Mouse (Mus musculus) liver, embryonic 15.5 days (tissue): ENCODE data around the gene Slc38a8. TPM values are rescaled to one million over a fixed set of nuclear protein-coding genes. Genes with fewer than 3 reads are reported as not detected.

ENCODE experiments used
- ATAC-seq: fragments of 200-750 bp; cut with Nextera tagmentation; 2 replicates; pipeline ENCODE4 v1.8.0; 2017; ENCODE audit warnings: moderate number of reproducible peaks, mild to moderate bottlenecking, moderate library complexity; ENCODE audit not compliant: insufficient read depth
- H3K27ac ChIP-seq: fragments of 300-500 bp; sonication (generic); replicated peaks from 2 replicates; pipeline ENCODE4 v1.5.1; 2015; ENCODE audit warnings: mild to moderate bottlenecking, inconsistent platforms
- H3K27me3 ChIP-seq: fragments of 300-500 bp; sonication (generic); 2 replicates; pipeline ENCODE4 v1.6.1; 2015; ENCODE audit warnings: mild to moderate bottlenecking, inconsistent platforms
- H3K36me3 ChIP-seq: fragments of 300-500 bp; sonication (generic); replicated peaks from 2 replicates; pipeline ENCODE4 v1.6.1; 2015; ENCODE audit warnings: moderate library complexity, mild to moderate bottlenecking, inconsistent platforms
- H3K4me1 ChIP-seq: fragments of 300-500 bp; sonication (generic); replicated peaks from 2 replicates; pipeline ENCODE4 v1.6.1; 2015; ENCODE audit warnings: inconsistent platforms
- H3K4me2 ChIP-seq: fragments of 300-500 bp; sonication (generic); 2 replicates; pipeline ENCODE4 v1.6.1; 2015; ENCODE audit warnings: moderate library complexity, mild to moderate bottlenecking, inconsistent platforms
- H3K4me3 ChIP-seq: fragments of 300-500 bp; sonication (generic); replicated peaks from 2 replicates; pipeline ENCODE4 v1.5.1; 2015; ENCODE audit warnings: mild to moderate bottlenecking, inconsistent platforms
- H3K9ac ChIP-seq: fragments of 300-500 bp; sonication (generic); 2 replicates; pipeline ENCODE4 v1.6.1; 2015; ENCODE audit warnings: moderate library complexity, mild to moderate bottlenecking, inconsistent platforms
- H3K9me3 ChIP-seq: fragments of 300-500 bp; sonication (generic); replicated peaks from 2 replicates; pipeline ENCODE4 v1.6.1; 2016; ENCODE audit warnings: inconsistent platforms
- WGBS: fragments of 180-500 bp; shearing (Covaris S2); methylation state at CpG from one replicate; pipeline ENCODE4 v1.1.7; 2015; ENCODE audit warnings: mixed read lengths; ENCODE audit not compliant: insufficient replicate concordance; 5-methylcytosine and 5-hydroxymethylcytosine counted together
- polyA plus RNA-seq: library from polyadenylated mRNA; unstranded; fragments of >200 nt; fragmentation: Nextera tagmentation; extraction: Ambion mirVana; gene quantifications from 2 replicates; pipeline ENCODE4 v1.2.1, GENCODE M21; 2015

The Slc38a8 gene
- polyA plus RNA-seq, 1 experiment from 2014 or later = not detected

DNA sequence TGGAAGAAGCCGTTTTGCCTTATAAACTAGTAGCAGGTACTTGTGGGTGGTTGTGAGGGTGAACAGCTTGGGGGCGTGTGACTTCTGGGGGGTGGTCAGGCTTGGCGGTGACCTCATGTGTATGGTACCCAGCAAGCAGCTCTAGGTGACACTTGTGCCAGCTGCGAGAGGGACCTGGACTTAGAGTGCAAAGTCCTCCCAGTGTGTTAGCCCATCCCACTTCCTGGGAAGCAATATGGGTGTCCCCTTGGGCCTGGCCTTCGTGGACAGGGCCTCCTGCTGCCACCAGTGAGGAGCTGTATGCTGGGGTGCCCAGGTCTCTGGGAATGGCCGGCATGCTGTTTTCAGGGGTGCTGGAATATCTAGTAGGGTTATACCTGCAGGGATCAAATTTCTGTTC, 62.6 kb downstream of the Slc38a8 start:
- WGBS = 62% methylated on average over 6 of the region's 6 CpGs
- peaks cover 46% of the 10 kb centered on the region for H3K4me1 ChIP-seq
- H3K36me3 ChIP-seq = peaks cover 25% of the 10 kb centered on the region
- peak overlapping the region; percentile 55 for H3K4me3 ChIP-seq
- no peaks in the 10 kb centered on the region for H3K9me3 ChIP-seq
- no peak overlapping the region for H3K27ac ChIP-seq
- H3K4me2 ChIP-seq = peak overlapping the region; percentile 51
- no peak overlapping the region for H3K9ac ChIP-seq
- no peaks in the 10 kb centered on the region for H3K27me3 ChIP-seq
- no peak for ATAC-seq

- Histone ChIP-seq H3K4me2 (peak overlapping the region; percentile 51), H3K9ac (peak overlapping the region; percentile 30; the same call in 1 of the 2 replicates), H3K36me3 (peaks cover 12% of the 10 kb centered on the region), H3K27ac (peak overlapping the region; percentile 62), H3K9me3 (no peaks in the 10 kb centered on the region), H3K4me1 (peaks cover 55% of the 10 kb centered on the region), H3K4me3 (peak overlapping the region; percentile 55), H3K27me3 (no peaks in the 10 kb centered on the region)
- WGBS = 55% methylated on average over 11 of the region's 11 CpGs
- ATAC-seq = no peak
Measured at GRCm38 (mm10) chr8:119437506-119437905, 64.0 kb downstream of the Slc38a8 start.

- peak; percentile 42 for ATAC-seq
- peak overlapping the region; percentile 30; the same call in 1 of the 2 replicates for H3K9ac ChIP-seq
- whole genome bisulfite sequencing = 4% methylated on average over 9 of the region's 9 CpGs
- peaks cover 7% of the 10 kb centered on the region for H3K36me3 ChIP-seq
- H3K27me3 ChIP-seq = no peaks in the 10 kb centered on the region
- H3K4me3 ChIP-seq = peak overlapping the region; percentile 55
- H3K27ac ChIP-seq = peak overlapping the region; percentile 62
- H3K4me1 ChIP-seq = peaks cover 58% of the 10 kb centered on the region
- peak overlapping the region; percentile 51 for H3K4me2 ChIP-seq
- H3K9me3 ChIP-seq = no peaks in the 10 kb centered on the region
Measured at GRCm38 (mm10) chr8:119436933-119437332, 64.6 kb downstream of the Slc38a8 start.

GRCm38 (mm10) chr8:119436331-119436730, 65.2 kb downstream of the Slc38a8 start:
- H3K27ac ChIP-seq = peak overlapping the region; percentile 48; the same call in 1 of the 2 replicates

GRCm38 (mm10) chr8:119435527-119435926, 66.0 kb downstream of the Slc38a8 start:
- no peak overlapping the region for H3K4me2 ChIP-seq
- no peak overlapping the region for H3K27ac ChIP-seq
- no peak overlapping the region for H3K9ac ChIP-seq
- H3K27me3 ChIP-seq = no peaks in the 10 kb centered on the region
- WGBS = 64% methylated on average over 7 of the region's 7 CpGs
- H3K9me3 ChIP-seq = no peaks in the 10 kb centered on the region
- no peak overlapping the region for H3K4me3 ChIP-seq
- H3K4me1 ChIP-seq = peaks cover 59% of the 10 kb centered on the region
- no peak for ATAC-seq
- no peaks in the 10 kb centered on the region for H3K36me3 ChIP-seq

More at GRCm38 (mm10) chr8:119436331-119436730, 65.2 kb downstream of the Slc38a8 start:
- Histone ChIP-seq H3K4me2 (peak overlapping the region; percentile 51), H3K4me1 (peaks cover 59% of the 10 kb centered on the region), H3K4me3 (no peak overlapping the region), H3K9ac (0 out of 2 replicates have a peak overlapping the region, but pooled peaks have one; percentile 25), H3K9me3 (no peaks in the 10 kb centered on the region), H3K27me3 (no peaks in the 10 kb centered on the region), H3K36me3 (peaks cover 4% of the 10 kb centered on the region; the same call in 1 of the 2 replicates)
- no peak for ATAC-seq
- WGBS = 58% methylated on average over 10 of the region's 10 CpGs

DNA sequence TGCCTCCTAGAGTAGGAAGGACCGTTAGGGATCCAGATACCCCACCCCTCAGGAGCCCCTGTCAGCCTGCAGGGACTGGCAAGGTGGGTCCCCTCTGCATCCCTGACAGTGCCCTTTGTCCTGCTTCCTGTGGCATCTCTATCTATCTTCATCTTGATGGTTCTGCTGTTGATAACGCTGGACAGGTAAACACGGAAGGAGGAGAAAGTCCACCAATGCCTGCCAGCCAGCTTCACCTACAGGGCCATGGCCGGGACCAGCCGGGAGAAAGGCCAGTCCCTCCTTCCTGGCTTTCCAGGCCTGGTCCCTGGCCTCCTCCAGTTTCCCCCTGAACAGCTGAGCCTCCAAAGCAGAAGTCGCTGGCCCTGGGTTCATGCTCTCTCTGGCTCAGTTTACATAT, 66.9 kb downstream of the Slc38a8 start:
- Histone ChIP-seq H3K9ac (no peak overlapping the region), H3K27ac (no peak overlapping the region), H3K4me3 (no peak overlapping the region), H3K27me3 (no peaks in the 10 kb centered on the region), H3K4me1 (peaks cover 60% of the 10 kb centered on the region), H3K9me3 (no peaks in the 10 kb centered on the region), H3K4me2 (no peak overlapping the region), H3K36me3 (no peaks in the 10 kb centered on the region)
- WGBS = 56% methylated on average over 6 of the region's 6 CpGs
- ATAC-seq = no peak

DNA sequence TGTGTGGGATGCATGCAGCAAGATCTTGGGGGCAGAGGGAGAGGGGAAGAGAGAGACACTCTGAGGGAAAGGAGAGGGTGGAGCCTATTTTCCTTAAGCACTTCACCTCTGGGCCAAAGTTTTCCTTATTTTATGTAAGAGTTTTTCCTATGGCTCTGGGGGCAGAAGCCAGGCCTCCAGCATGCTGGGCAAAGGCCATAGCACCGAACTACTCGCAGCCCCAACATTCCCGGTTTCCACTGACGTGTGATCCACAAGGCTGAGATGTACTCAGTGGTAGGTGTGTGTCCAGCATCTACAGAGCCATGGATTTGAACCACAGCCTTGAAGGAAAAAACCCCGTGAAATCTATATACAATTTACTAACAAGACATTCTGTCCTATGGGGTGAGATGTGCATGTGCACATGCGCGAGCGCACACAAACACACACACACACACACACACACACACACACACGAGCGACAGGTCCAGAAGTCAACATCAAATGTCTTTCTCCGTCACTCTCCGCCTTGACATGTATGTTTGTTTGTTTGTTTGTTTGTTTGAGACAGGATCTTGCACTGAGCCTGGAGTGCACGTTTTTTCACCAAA, 67.8 kb downstream of the Slc38a8 start, which contains the start of gene Osgin1:
Osgin1 (plus strand) TSS at position 543 of the 593 bp plus-strand sequence.
- H3K4me3 ChIP-seq = no peak within 1 kb of the TSS
- 73% methylated on average over 13 of the region's 13 CpGs for WGBS
- H3K36me3 ChIP-seq = no peaks in the 10 kb centered on the region
- no peak for ATAC-seq
- H3K4me1 ChIP-seq = peaks cover 69% of the 10 kb centered on the region
- no peaks in the 10 kb centered on the region for H3K27me3 ChIP-seq
- peak within 1 kb of the TSS; percentile 59 for H3K27ac ChIP-seq
- no peak within 1 kb of the TSS; the same call in 1 of the 2 replicates for H3K4me2 ChIP-seq
- no peaks in the 10 kb centered on the region for H3K9me3 ChIP-seq
- H3K9ac ChIP-seq = no peak within 1 kb of the TSS

GRCm38 (mm10) chr8:119432372-119432771, 69.1 kb downstream of the Slc38a8 start:
- no peaks in the 10 kb centered on the region for H3K27me3 ChIP-seq
- 55% methylated on average over 3 of the region's 3 CpGs for WGBS
- peaks cover 81% of the 10 kb centered on the region for H3K4me1 ChIP-seq
- no peaks in the 10 kb centered on the region for H3K36me3 ChIP-seq
- no peaks in the 10 kb centered on the region for H3K9me3 ChIP-seq
- H3K9ac ChIP-seq = no peak overlapping the region
- peak overlapping the region; percentile 80 for H3K27ac ChIP-seq
- peak overlapping the region; percentile 23; the same call in 1 of the 2 replicates for H3K4me2 ChIP-seq
- H3K4me3 ChIP-seq = no peak overlapping the region
- peak; percentile 70 for ATAC-seq

- Histone ChIP-seq H3K27me3 (no peaks in the 10 kb centered on the region), H3K4me1 (peaks cover 78% of the 10 kb centered on the region), H3K4me3 (no peak overlapping the region), H3K9me3 (no peaks in the 10 kb centered on the region), H3K9ac (no peak overlapping the region), H3K36me3 (no peaks in the 10 kb centered on the region), H3K27ac (peak overlapping the region; percentile 48; the same call in 1 of the 2 replicates), H3K4me2 (no peak overlapping the region)
- WGBS = 67% methylated on average over 7 of the region's 7 CpGs
- no peak for ATAC-seq
Measured at GRCm38 (mm10) chr8:119430690-119431089, 70.8 kb downstream of the Slc38a8 start.

GRCm38 (mm10) chr8:119430250-119430649, 71.2 kb downstream of the Slc38a8 start:
- Histone ChIP-seq H3K36me3 (no peaks in the 10 kb centered on the region), H3K4me2 (no peak overlapping the region), H3K27ac (peak overlapping the region; percentile 48; the same call in 1 of the 2 replicates), H3K9ac (no peak overlapping the region), H3K27me3 (no peaks in the 10 kb centered on the region), H3K4me3 (no peak overlapping the region), H3K9me3 (no peaks in the 10 kb centered on the region), H3K4me1 (peaks cover 79% of the 10 kb centered on the region)
- 55% methylated on average over 8 of the region's 8 CpGs for WGBS
- peak; percentile 45 for ATAC-seq
